Mouse (Mus musculus) lung, postnatal 10 days (tissue): ENCODE data around the gene Map1lc3b.
"Not testable (repeated sequence)": the region's sequence is repeated elsewhere in the genome, so short reads cannot be mapped to it uniquely, and the experiment has no call there.

Experiments used
- DNase-seq: peaks from one replicate; pipeline ENCODE4 v3.0.0; 2021

Map1lc3b gene

GRCm38 (mm10) chr8:121573275-121573674 lies 16.9 kb upstream of the Map1lc3b start:
- DNase-seq, result peak; percentile 87

- DNase-seq, result no peak
Observed at GRCm38 (mm10) chr8:121575661-121576060, 14.5 kb upstream of the Map1lc3b start.

GRCm38 (mm10) chr8:121577751-121578675 lies 12.1 kb upstream of the Map1lc3b start:
- no peak for DNase-seq

- DNase-seq, result peak; percentile 96
Observed at GRCm38 (mm10) chr8:121578676-121579451, 11.3 kb upstream of the Map1lc3b start, which contains the start of gene Fbxo31. Gene Fbxo31, minus strand, starts transcription at chr8:121578806.

GRCm38 (mm10) chr8:121580465-121580864 lies 9.7 kb upstream of the Map1lc3b start:
- peak; percentile 57 for DNase-seq

DNA sequence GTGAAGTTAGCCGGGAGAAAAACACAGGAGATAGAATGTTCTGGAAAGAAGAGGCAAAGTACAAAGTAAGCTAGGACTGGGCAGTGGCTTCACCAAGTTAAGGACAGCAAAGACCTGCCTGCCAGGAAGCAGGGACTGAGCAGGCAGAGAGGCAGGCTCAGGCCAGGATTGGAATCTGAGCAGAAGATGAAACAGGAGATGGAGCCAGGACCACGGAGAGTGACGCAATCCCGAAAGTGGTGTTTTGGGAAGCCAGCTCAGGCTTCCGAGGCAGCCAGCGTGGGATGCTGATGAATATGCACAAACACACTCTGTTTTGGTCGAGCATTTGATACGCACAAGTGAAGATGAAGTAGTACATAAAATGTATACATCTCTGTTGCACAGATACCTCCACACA lies 6.5 kb upstream of the Map1lc3b start:
- DNase-seq, result no peak

- no peak for DNase-seq
Observed at GRCm38 (mm10) chr8:121584730-121585129, 5.4 kb upstream of the Map1lc3b start.

- peak; percentile 100 for DNase-seq
Observed at GRCm38 (mm10) chr8:121585159-121585825, 4.9 kb upstream of the Map1lc3b start.

GRCm38 (mm10) chr8:121588750-121589149 lies 1.4 kb upstream of the Map1lc3b start:
- DNase-seq, result no peak

DNA sequence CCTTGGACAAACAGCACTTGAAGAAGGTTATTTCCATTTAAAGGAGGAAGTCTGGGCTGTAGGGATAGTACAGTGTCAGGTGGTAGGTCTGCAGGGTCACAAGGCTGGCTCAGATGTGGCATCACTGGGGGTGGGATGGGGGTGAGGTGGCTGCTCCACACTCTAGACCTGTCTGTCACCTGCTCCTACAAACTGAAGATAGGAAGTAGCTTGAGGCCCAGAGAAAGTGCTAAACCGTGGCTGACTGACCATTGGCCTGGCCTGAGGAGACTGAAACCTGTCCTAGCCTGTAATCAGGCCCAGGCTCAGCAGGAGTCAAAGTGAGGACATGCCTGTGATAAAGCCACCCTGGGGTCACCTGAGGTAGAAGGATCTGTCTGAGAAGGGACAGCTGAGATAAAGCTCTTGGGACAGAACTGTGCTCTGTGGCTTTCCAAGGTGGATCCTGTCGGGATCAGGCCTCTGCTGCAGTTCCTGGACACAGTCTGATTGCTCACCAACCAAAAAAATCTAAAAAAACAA lies 895 bp upstream of the Map1lc3b start:
- DNase-seq, result no peak

GRCm38 (mm10) chr8:121591178-121592066 lies 1.3 kb downstream of the Map1lc3b start:
- peak; percentile 73 for DNase-seq

GRCm38 (mm10) chr8:121593293-121593692 lies 3.1 kb downstream of the Map1lc3b start:
- no peak for DNase-seq

GRCm38 (mm10) chr8:121593983-121594382 lies 3.8 kb downstream of the Map1lc3b start:
- DNase-seq, result peak; percentile 69

DNA sequence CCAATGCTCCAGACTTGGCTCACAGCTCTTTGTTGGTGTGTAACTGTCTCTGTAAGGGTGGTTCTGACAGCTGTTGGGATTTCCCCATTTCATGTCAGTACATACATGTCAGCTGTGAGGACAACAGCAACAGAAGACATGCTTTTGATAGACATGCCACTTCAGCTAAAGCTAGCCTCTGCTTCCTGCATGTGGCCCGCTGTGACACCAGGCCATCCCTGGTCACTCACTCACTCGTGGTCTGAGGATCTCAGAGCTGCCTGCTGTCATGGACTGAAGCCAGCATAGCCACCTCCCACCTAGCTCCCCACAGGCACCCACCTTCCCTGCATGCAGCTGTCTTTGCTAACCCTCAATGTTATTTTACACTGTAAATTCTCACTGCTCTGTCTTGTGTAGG lies 7.3 kb downstream of the Map1lc3b start:
- DNase-seq, result not testable (repeated sequence)

DNA sequence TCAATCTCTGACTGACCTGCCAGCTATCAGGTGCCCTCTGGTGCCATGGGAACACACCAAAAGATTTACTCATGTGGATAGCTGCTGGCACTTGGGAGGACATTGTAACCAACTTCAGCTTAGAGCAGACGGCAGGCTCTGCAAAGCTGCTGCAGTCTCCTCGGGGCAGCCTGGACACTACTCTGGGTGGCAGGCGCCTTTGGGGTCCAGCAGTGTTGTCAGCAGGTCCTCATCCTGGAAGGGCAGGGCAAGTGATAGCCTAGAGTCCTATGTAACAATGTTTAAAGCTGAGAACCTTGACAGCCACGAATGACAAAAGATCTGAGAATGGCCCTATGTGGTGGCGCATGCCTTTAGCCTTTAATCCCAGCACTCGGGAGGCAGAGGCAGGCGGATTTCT lies 8.0 kb downstream of the Map1lc3b start:
- no peak for DNase-seq

- DNase-seq, result peak; percentile 91
Observed at GRCm38 (mm10) chr8:121598892-121599291, 8.7 kb downstream of the Map1lc3b start.

- no peak for DNase-seq
Observed at GRCm38 (mm10) chr8:121599842-121600241, 9.7 kb downstream of the Map1lc3b start.

DNA sequence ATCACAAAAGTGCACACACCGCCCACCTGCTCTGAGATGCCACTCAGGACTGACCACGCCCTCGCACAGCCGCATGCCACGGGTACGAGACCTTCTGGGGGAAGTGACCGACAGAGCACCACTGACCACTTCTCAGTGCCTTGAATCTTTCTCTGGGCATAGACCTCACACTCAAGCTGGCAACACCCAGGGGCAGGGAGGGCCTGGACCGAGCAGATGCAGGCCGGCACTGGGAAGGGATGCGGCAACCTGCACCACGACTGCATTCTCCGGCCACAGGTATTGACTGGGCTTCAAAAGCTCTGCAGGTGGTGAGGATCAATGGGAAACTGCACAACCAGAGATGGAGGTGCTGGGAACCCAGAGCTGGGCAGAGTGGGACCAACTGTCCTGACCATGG lies 12.2 kb downstream of the Map1lc3b start:
- DNase-seq, result no peak

- DNase-seq, result peak; percentile 92
Observed at GRCm38 (mm10) chr8:121602860-121603259, 12.7 kb downstream of the Map1lc3b start.

DNA sequence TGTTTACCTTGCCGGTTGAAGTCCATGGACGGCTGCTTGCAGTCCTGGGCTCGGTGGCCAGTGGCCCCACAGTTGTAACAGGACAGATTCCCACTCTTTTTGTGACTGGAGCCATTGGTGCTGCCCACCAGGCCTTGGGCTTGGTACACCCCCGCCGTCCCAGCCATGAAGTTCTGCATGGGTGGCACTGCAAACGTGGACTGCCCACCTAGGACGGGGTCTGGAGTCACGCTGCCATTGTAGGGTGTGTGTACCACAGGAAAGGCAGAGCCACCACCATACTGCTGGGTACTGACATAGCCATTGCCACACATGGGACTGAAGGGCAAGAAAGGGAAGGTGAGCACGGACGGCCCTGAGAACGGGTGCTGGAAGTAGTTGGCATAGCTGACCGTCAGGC lies 13.6 kb downstream of the Map1lc3b start:
- DNase-seq, result no peak

GRCm38 (mm10) chr8:121607661-121608060 lies 17.5 kb downstream of the Map1lc3b start:
- no peak for DNase-seq

GRCm38 (mm10) chr8:121609251-121609650 lies 19.1 kb downstream of the Map1lc3b start:
- no peak for DNase-seq
